Comparison of ENCODE assay signal across 10 mouse cellular contexts in the genomic region with DNA sequence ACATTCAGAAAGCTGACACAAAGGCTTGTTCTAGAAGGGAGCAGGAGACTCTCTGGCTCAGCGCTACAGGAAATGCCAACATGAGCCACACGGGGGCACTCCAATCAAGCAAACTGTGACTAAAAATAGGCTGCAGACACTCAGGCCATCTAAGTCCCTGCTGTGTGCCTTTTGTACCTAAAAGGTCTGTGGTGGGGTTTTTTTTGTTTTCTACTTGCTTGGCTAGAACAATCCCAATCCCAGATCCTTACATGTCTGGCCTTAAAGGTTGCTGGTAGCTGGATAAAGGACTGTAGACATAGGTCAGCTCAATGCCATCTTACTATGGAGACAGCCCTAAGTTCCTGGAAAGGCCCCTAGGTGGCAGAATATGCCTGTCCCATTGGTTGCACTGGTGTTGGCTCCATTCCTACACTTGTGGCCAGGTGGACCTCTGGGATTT. TPM values are rescaled to one million over a fixed set of nuclear protein-coding genes. Genes with fewer than 3 reads are reported as not detected.
A peak's percentile ranks its signal among the peaks of the same experiment; 100 is the strongest.
DNase-seq lines count a peak whose midpoint lies in the region; ATAC-seq and TF ChIP-seq lines count a peak whose summit lies in the region.
"Had no signal": no experiment of that assay in that cellular context is flagged by ENCODE, and none has a peak within 500 bp of the region (broad histone marks: within the 10 kb centered on the region; RNA-seq: fewer than 3 reads in every experiment).

No protein-coding gene starts in this region.

- peak; percentile 49 to 73 for DNase-seq in heart, adult 2 months
- DNase-seq in heart, postnatal 25 days (ENCODE audit: low spot score): no peak
- DNase-seq in brain, adult 2 months (ENCODE audit: low read depth, low spot score): peak; percentile 93
- DNase-seq in layer of hippocampus, adult 9-10 months (ENCODE audit: low spot score): peak; percentile 65
- peak; percentile 78 to 88 for DNase-seq in right cerebral cortex, postnatal 10 days (ENCODE audit: low spot score in 2 of 2)

- H3K4me3 ChIP-seq in heart, adult 2 months: no peak overlapping the region
- H3K4me3 ChIP-seq in hindbrain, embryonic 13.5 days: no peak overlapping the region
- H3K4me3 ChIP-seq: lung, embryonic 15.5 days had no signal

- H3K9me3 ChIP-seq in hindbrain, embryonic 13.5 days: no peaks in the 10 kb centered on the region
- H3K9me3 ChIP-seq: lung, embryonic 15.5 days had no signal

- no peak overlapping the region for H3K4me2 ChIP-seq in hindbrain, embryonic 13.5 days
- H3K4me2 ChIP-seq: lung, embryonic 15.5 days had no signal

- no peaks in the 10 kb centered on the region for H3K36me3 ChIP-seq in heart, adult 2 months (ENCODE audit: control insufficient read depth, insufficient read depth, low read length)
- no peaks in the 10 kb centered on the region for H3K36me3 ChIP-seq in hindbrain, embryonic 13.5 days
- H3K36me3 ChIP-seq: G1E; lung, embryonic 15.5 days had no signal

- 0% methylated on average over 2 of the region's 2 CpGs for WGBS in heart, adult 2 months
- WGBS in hindbrain, embryonic 13.5 days: 0% methylated on average over 2 of the region's 2 CpGs

- no peaks in the 10 kb centered on the region for H3K27me3 ChIP-seq in heart, adult 2 months (ENCODE audit: control insufficient read depth, insufficient read depth, low read length)
- peaks cover 11% of the 10 kb centered on the region; the same call in 1 of the 2 replicates for H3K27me3 ChIP-seq in hindbrain, embryonic 13.5 days
- H3K27me3 ChIP-seq: lung, embryonic 15.5 days had no signal

- intact Hi-C loops in heart, adult 2 months (cut with DNase I): no loop called here
- intact Hi-C loops in heart, postnatal 25 days (cut with DNase I): no loop called here

- no peak overlapping the region for H3K27ac ChIP-seq in heart, adult 2 months
- no peak overlapping the region for H3K27ac ChIP-seq in hindbrain, embryonic 13.5 days
- H3K27ac ChIP-seq: lung, embryonic 15.5 days had no signal

- no peak overlapping the region for H3K9ac ChIP-seq in heart, adult 2 months (ENCODE audit: low read depth, low read length)
- no peak overlapping the region for H3K9ac ChIP-seq in hindbrain, embryonic 13.5 days
- H3K9ac ChIP-seq: lung, embryonic 15.5 days had no signal

- no peak for TF ChIP-seq POLR2A in heart, adult 2 months (IDR thresholded peaks at IDR 0.05; ENCODE audit: insufficient read depth, low read depth, low read length)

- 0 out of 2 replicates have a peak, but pooled peaks have one; percentile 47 for ATAC-seq in erythroid progenitor cell, adult 5-6 weeks (replicated peaks; ENCODE audit: low FRiP score, poor library complexity, severe bottlenecking)
- peak; percentile 74 for ATAC-seq in hindbrain, embryonic 13.5 days (ENCODE audit: low FRiP score)
- ATAC-seq in megakaryocyte, adult 5-6 weeks (ENCODE audit: poor library complexity, severe bottlenecking): peak; percentile 83

- no peaks in the 10 kb centered on the region for H3K4me1 ChIP-seq in heart, adult 2 months (ENCODE audit: control insufficient read depth, insufficient read depth, low read length)
- 0 out of 2 replicates have a peak, but pooled peaks cover 4% of the 10 kb centered on the region for H3K4me1 ChIP-seq in hindbrain, embryonic 13.5 days (replicated peaks)
- H3K4me1 ChIP-seq: lung, embryonic 15.5 days had no signal

- 0 out of 2 replicates have a peak, but pooled peaks have one; percentile 9 for TF ChIP-seq EP300 in heart, adult 2 months (IDR thresholded peaks at IDR 0.05; ENCODE audit: insufficient read depth, low read depth, low read length)

- TF ChIP-seq CTCF in heart, adult 2 months (IDR thresholded peaks at IDR 0.05): peak; percentile 83

- no peaks in the 10 kb centered on the region for H3K79me2 ChIP-seq in heart, adult 2 months (replicated peaks; ENCODE audit: control insufficient read depth, insufficient read depth, low read length)

RNA-seq across cellular contexts. Expression of gene Dpysl4, which starts 17.6 kb away (rescaled TPM):
- 1 to 10 TPM; 2.8 to 3.9 TPM for total RNA-seq in heart, adult 2 months (2021)
- 10.5 and 11.0 TPM in 2 replicates for polyA plus RNA-seq in heart, adult 2 months (2012; rRNA removed)
- 1 to 10 TPM; 4.9 to 5.7 TPM for total RNA-seq in heart, postnatal 25 days (2021)
- not detected in 2 replicates for total RNA-seq in erythroid progenitor cell, adult 5-6 weeks (2015; ENCODE audit: low replicate concordance)
- not detected in 2 replicates for total RNA-seq in erythroid progenitor cell, adult 5-6 weeks (2017; ENCODE audit: low replicate concordance)
- 265 and 280 TPM in 2 replicates for polyA plus RNA-seq in hindbrain, embryonic 13.5 days (2015; fragmentation: Nextera tagmentation; extraction: Ambion mirVana)
- not detected in 2 replicates for total RNA-seq in megakaryocyte, adult 5-6 weeks (2015)
- not detected in 2 replicates for total RNA-seq in megakaryocyte, adult 5-6 weeks (2017)
- polyA plus RNA-seq: G1E had no signal
